Mouse (Mus musculus) gastrocnemius, adult 18-20 months (tissue): ENCODE results near the gene Pard3. TPM values are rescaled to one million over a fixed set of nuclear protein-coding genes. Genes with fewer than 3 reads are reported as not detected.

Experiments used
- DNase-seq: peaks from one replicate; pipeline ENCODE4 v3.0.0; 2021; ENCODE audit warnings: low spot score
- total RNA-seq, 2 experiments: library from RNA; stranded (reverse); gene quantifications; 2 replicates each; pipeline ENCODE4 v1.2.3; 2021

Gene Pard3
- total RNA-seq, 2 experiments from 2014 or later: 27.7 to 28.5 TPM

DNA sequence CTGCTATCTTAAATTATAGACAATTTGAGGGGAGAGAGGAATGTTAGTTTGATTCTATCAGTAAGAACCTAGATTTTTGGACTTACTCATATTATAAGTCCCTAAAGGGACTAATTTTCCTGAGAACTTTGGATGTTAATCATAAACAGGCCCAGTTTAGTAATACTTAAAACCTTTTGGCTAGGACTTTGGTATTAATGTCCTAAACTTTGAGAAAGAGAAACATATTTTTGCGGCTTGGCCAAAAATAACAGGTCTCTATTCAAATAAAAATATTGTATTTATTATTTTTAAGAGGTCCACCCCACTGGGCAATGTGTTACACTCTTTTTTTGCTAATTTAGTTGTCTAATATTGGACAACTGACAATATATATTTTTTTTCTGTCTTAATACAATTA lies 271.5 kb downstream of the Pard3 start:
- DNase-seq: no peak

- no peak for DNase-seq
Measured at GRCm38 (mm10) chr8:127338183-127338582, 274.5 kb downstream of the Pard3 start.

DNA sequence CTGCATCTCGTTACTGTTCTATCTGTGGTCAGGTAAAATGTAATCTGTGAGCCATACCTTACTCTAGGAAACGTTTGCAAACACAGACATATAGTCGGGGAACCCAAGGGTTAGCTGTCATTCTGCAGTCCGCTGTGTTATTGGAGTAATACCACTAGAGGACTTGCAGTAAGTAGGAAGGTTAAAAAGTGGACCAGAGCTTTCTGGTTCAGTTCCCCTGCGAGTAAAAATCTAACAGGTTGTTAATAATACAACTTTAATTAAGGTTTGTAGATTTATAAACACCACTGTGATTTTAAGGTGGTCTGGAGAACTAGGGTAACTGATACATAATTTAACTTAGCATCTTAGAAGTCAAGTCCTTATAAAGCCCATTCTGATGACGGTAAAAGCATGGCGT lies 277.4 kb downstream of the Pard3 start:
- DNase-seq: no peak

DNA sequence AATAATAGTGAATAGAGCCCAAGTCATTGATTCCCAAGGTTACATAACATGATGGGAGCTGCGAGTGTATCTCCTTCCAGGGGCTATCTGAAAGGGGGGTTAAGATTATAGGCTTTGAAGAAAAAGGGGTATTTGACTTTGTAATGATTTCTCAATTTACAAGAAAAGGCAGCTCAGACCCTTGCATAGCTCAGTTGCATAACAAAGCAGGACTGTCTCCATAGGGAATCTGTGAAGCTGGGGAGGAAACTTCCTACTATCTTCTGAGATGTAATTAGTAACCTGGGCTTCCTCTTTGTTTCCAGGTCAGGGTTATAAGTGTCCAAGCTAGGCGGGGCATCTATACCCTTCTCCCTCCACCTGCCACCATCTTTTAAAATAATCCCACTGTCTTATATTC lies 279.4 kb downstream of the Pard3 start:
- no peak for DNase-seq

DNA sequence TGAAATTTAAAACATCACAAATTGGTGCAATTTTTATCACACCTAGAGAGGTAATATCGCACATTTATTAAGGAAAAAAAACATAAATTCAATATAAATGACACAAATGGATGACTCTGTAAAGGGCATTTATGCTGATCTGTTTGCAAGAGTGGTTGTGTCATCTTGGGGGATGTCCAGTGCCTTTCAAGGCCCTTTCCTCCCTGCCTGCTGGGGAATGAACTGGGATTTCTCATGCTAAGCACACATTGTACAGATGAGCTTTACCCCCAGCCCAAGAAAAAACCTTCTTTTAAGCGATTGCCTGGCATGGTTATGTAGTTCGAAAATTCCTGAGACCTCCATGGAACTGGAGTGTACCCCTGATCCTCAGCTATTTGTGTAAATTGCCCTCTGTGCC lies 280.7 kb downstream of the Pard3 start:
- DNase-seq: no peak

DNA sequence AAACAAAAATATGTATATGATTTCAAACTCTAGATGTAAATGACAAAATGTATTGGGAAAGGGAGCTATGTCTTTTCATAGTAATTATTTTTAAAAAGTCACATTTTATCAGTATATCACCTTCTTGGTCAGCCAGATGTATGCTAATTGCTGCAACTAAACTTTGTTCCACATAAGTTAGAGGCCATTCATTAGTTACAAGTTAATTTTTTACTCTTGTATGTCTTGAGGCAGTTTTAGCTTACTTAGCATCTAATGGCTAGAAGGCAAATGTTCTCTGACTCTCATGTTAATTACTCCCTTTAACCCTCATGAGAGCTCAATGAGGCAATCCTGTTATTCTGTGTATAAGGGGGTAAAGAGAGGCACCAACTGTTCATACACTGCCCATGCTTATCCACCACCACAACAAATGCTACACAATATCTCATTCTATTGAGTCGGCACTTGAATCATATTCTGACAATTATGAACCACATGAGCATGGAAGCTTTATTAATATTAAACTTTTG lies 282.3 kb downstream of the Pard3 start:
- no peak for DNase-seq

DNA sequence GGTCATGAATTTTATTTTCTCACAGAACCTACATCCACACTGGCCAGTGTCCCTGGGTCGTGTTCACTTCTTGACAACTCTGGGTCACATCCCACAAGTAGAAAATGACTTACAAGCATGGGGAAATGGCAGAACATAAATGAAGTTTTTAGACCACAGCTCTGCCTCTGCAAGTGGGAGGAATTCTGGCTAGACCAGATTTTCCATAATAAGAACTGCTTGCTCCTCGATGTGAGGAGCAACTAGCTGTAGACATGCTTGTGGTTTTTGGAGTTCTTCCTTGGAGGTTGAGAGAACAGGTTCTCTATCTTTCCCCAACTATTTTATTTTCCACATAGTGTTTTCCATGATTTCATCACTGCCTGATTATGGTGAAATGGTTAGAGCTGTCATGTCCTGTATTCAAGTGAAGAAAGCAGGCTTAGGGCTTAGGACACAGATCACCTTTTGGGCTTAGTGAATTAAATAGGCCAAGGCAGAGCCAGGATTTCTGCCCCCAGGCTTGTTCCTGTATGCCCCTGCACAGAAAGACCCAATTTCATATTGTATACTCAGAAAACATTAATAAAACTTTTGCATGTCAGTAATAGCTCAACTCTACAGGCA lies 284.3 kb downstream of the Pard3 start:
- DNase-seq: no peak

- DNase-seq: no peak
Measured at GRCm38 (mm10) chr8:127361796-127362195, 298.1 kb downstream of the Pard3 start.

DNA sequence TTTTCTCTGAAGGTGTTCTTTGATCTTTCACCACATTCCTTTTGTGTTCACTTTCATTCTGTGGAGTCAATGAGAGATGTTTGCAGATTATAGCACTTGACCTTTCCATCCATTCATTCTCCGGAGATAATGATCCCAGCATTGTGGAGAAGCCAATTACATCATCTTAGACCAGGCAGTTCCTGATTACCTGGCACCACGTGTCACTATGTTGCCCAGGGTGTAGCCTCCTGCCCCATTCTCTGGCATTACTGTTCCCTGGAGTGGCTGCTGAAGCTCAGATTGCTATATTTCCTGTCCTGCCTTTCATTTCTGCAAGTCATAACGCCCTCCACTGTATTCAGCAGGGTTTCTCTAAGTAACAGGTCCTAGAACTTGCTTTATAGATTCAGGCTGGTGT lies 304.7 kb downstream of the Pard3 start:
- no peak for DNase-seq

GRCm38 (mm10) chr8:127371326-127371949 lies 307.7 kb downstream of the Pard3 start:
- DNase-seq: no peak

DNA sequence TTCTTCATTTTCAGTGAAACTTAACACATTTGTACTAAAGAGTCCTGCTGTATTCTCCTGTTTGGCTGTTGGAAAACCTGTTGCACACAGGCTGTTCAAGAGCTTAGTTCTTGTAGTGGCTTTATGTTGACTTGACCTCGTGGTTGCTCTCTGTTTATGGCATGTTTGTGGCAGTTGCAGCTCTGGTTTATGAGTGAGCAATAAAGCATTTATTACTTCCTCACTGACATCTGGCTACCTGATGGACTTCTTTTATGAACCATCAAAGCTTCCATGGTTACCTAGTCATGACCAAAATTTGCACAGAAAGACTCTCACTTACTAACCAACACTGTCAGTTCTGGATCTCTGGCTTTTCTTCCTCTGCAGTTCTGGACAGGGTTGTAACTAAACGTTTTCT lies 314.1 kb downstream of the Pard3 start:
- DNase-seq: no peak

DNA sequence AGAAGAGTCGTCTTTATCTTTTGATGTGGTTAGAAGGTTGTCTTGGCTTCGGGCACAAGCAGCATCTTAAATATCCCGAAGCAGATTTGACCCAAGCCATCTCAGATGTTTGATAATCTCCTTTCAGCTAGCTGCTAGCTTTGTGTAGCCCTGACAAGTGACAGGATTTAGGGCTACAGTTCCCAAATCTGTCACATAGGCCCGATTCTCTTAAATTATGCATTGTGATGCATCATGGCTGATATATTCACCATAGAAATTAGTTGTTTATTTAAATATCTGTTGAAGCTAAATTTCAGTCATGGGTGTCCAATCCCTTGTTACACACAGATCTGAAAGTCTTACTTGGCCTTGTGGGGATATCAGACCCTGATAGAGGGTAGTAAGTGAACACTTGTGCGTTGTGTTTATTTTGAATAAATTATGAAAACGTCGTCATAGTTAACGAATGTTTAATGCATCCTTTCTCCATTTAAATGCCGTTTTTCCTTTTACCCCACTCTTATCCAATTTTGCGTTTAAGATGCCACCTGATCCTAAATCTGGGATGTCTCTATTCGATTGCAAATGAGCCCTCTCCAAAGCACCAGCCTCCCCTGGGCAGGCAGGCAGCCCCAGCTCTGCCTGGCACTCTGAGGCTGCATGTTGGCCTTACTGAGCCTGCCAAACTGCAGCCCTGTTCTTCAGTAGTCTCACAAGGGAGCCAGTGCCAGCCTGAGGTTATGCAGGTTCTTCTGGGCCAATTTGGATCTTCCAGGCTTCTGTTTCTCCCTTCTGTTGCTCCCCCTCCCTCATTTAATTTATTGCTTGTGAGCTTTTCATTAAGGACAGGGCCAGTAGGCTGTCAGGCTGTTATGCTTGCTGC lies 315.5 kb downstream of the Pard3 start:
- DNase-seq: no peak

- no peak for DNase-seq
Measured at GRCm38 (mm10) chr8:127381259-127381658, 317.6 kb downstream of the Pard3 start.

GRCm38 (mm10) chr8:127392700-127393099 lies 329.0 kb downstream of the Pard3 start:
- no peak for DNase-seq

- no peak for DNase-seq
Measured at GRCm38 (mm10) chr8:127395488-127395887, 331.8 kb downstream of the Pard3 start.

- DNase-seq: no peak
Measured at GRCm38 (mm10) chr8:127405815-127406214, 342.1 kb downstream of the Pard3 start.

DNA sequence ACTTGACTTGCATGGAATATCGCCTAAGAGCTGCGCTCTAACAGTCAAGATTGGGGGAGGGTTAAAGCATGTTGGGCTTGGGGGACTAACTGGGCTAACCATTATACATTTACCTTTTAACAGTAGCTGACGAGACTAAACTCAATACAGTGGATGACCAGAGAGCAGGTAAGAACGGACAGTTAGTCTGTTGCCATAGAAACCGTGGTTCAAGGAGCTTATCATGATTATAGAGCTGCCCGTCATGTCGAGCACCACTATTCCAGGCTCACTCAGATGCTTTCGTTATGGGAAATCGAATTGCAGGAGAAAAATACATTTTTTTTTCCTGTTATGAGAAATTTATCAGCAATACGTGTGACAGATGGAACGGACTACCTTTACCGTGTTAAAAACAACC lies 346.9 kb downstream of the Pard3 start:
- DNase-seq: no peak

DNA sequence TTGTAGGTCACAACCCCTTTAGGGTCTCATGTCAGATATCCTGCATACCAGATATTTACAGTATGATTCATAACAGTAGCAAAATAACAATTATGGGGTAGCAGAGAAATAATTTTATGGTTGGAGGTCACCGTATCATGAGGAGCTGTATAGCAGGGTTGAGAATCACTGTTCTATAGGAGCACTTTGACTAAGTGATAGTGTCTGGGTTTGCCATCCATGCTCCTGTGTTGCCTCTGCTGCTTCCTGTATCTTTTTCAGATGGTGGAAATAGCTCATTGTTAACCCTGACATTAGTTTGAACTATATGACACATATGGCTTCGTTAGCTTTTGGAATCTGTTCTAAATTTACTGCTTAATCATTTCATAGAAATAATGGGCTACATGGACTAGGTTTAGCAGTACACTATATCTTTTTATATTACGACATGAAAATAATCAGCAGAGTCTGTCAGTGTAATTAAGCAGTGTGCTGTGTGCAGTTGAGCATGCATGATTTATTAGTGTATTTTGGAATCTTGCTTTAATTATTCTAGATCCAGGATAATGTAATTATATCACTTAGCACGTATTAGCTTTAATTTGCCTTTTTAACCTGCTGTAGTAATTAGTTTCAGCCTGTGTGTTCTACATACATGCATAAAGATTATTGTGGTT lies 347.6 kb downstream of the Pard3 start:
- no peak for DNase-seq

DNA sequence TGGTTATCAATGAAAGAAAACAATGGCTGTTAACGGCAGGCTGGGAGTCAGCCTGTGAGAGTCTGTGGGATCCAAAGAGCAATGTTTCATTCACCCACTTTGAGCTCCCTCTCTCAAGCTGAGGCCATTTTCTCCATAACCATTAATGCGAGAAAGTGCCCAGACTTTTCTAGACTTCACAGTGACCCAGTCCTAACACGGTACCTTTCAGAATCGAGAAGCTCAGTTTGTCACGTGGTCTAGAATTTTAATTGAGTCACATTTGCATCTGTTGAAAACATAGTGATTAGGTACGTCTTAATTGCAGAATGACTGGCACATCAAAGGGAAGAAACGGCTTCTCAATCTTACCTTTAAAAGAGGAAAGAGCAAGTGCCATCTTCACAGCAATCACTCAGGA lies 359.3 kb downstream of the Pard3 start:
- DNase-seq: no peak

- no peak for DNase-seq
Measured at GRCm38 (mm10) chr8:127424211-127424916, 360.7 kb downstream of the Pard3 start.

DNA sequence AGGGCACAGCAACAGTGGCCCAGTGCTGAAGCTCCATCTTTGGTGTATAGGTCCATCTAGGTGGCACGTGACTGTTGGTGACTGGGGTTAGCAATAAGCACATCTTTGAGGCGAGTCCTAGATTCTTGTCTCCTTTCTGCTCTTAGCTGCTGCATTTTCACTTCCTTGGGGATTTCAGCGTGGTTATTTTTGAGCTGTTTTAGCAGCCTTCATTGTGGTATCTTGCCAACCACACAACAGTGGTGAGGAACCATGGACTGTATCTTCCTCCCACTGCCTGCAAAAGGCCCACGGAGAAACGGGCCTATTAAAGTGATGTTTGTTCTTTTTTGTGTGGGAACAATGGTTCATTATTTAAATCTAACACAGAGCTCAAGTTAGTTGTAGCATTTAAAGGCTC lies 363.2 kb downstream of the Pard3 start:
- DNase-seq: no peak
